10 mouse cellular contexts compared by ENCODE assay signal in the genomic region with DNA sequence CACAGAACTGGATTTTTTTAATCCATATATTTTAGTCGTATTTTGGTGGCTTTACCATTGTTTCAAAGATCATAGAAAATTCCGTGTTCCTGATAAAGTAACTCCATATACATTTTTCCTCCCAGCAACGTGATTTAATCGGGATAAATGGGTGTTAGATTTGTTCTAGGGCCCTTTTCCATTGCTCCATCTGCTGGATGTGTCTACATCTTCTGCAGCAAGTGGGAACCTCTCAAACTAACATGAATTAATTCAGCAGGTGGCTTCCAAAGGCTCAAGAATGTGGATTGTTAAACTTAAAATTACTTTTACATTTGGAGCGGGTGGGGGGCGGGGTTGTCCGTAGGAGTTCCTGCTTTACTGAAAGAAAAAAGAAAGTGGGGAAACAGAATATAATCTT.
DNase-seq lines count a peak whose midpoint lies in the region; ATAC-seq and TF ChIP-seq lines count a peak whose summit lies in the region.
"Had no signal": no experiment of that assay in that cellular context is flagged by ENCODE, and none has a peak within 500 bp of the region (broad histone marks: within the 10 kb centered on the region; RNA-seq: fewer than 3 reads in every experiment).

No protein-coding gene starts in this region.

- H3K27ac ChIP-seq in heart, postnatal 0 days (ENCODE audit: low read depth), result no peak overlapping the region
- no peak overlapping the region for H3K27ac ChIP-seq in embryonic facial prominence, embryonic 11.5 days (replicated peaks; ENCODE audit: low read depth, low read length)
- H3K27ac ChIP-seq in hindbrain, embryonic 14.5 days, result no peak overlapping the region
- H3K27ac ChIP-seq in midbrain, embryonic 15.5 days, result no peak overlapping the region
- H3K27ac ChIP-seq in kidney, adult 2 months (ENCODE audit: insufficient read depth, low read depth, low read length), result no peak overlapping the region

- no peak for DNase-seq in heart, postnatal 0 days (ENCODE audit: low spot score)
- no peak for DNase-seq in heart, adult 9 months (ENCODE audit: low spot score in 2 of 2)
- DNase-seq in embryonic facial prominence, embryonic 11.5 days (ENCODE audit: low spot score), result no peak
- DNase-seq in hindbrain, embryonic 14.5 days (ENCODE audit: low spot score), result no peak
- no peak for DNase-seq in thymus, postnatal 25 days
- no peak for DNase-seq in spleen, postnatal 10 days (ENCODE audit: low spot score in 2 of 2)
- no peak for DNase-seq in kidney, adult 2 months
- DNase-seq: adrenal gland, adult 2 months; spleen, adult 18-20 months had no signal

- no peaks in the 10 kb centered on the region for H3K4me1 ChIP-seq in heart, postnatal 0 days (ENCODE audit: control insufficient read depth, insufficient read depth)
- no peaks in the 10 kb centered on the region for H3K4me1 ChIP-seq in embryonic facial prominence, embryonic 11.5 days (ENCODE audit: control insufficient read depth, insufficient read depth, low read length)
- peaks cover 9% of the 10 kb centered on the region; the same call in 1 of the 2 replicates for H3K4me1 ChIP-seq in hindbrain, embryonic 14.5 days (replicated peaks; ENCODE audit: control insufficient read depth, insufficient read depth, low read length)
- peaks cover 14% of the 10 kb centered on the region for H3K4me1 ChIP-seq in midbrain, embryonic 15.5 days
- H3K4me1 ChIP-seq in kidney, adult 2 months (ENCODE audit: control insufficient read depth, insufficient read depth, low read length), result no peaks in the 10 kb centered on the region

- no peak for TF ChIP-seq POLR2A in kidney, adult 2 months (IDR thresholded peaks at IDR 0.05; ENCODE audit: low read depth, low read length)

- peak overlapping the region; percentile 58; the same call in 1 of the 2 replicates for H3K4me3 ChIP-seq in heart, postnatal 0 days (ENCODE audit: low read depth, low read length)
- no peak overlapping the region for H3K4me3 ChIP-seq in embryonic facial prominence, embryonic 11.5 days (ENCODE audit: low read depth, low read length)
- H3K4me3 ChIP-seq in hindbrain, embryonic 14.5 days (replicated peaks; ENCODE audit: low read length), result peak overlapping the region; percentile 72
- H3K4me3 ChIP-seq in midbrain, embryonic 15.5 days, result peak overlapping the region; percentile 70
- no peak overlapping the region for H3K4me3 ChIP-seq in kidney, adult 2 months (ENCODE audit: insufficient read depth, low read depth, low read length)

- no peaks in the 10 kb centered on the region for H3K9me3 ChIP-seq in heart, postnatal 0 days (replicated peaks; ENCODE audit: control insufficient read depth, low read length)
- no peaks in the 10 kb centered on the region for H3K9me3 ChIP-seq in embryonic facial prominence, embryonic 11.5 days (replicated peaks; ENCODE audit: control insufficient read depth, low read length)
- no peaks in the 10 kb centered on the region for H3K9me3 ChIP-seq in hindbrain, embryonic 14.5 days (ENCODE audit: control insufficient read depth, low read length)
- no peaks in the 10 kb centered on the region for H3K9me3 ChIP-seq in midbrain, embryonic 15.5 days

- WGBS in heart, postnatal 0 days, result 18% methylated on average over 7 of the region's 7 CpGs
- WGBS in embryonic facial prominence, embryonic 11.5 days, result 19% methylated on average over 7 of the region's 7 CpGs
- 17% methylated on average over 7 of the region's 7 CpGs for WGBS in hindbrain, embryonic 14.5 days
- 9% methylated on average over 7 of the region's 7 CpGs for WGBS in midbrain, embryonic 15.5 days
- WGBS in kidney, adult 2 months, result 18% methylated on average over 7 of the region's 7 CpGs

- H3K27me3 ChIP-seq in heart, postnatal 0 days (ENCODE audit: control insufficient read depth, insufficient read depth, low read length), result peaks cover 23% of the 10 kb centered on the region
- peaks cover 6% of the 10 kb centered on the region for H3K27me3 ChIP-seq in embryonic facial prominence, embryonic 11.5 days (ENCODE audit: control insufficient read depth, insufficient read depth, low read length)
- no peaks in the 10 kb centered on the region for H3K27me3 ChIP-seq in hindbrain, embryonic 14.5 days (ENCODE audit: control insufficient read depth, insufficient read depth, low read length)
- no peaks in the 10 kb centered on the region for H3K27me3 ChIP-seq in midbrain, embryonic 15.5 days (replicated peaks)
- H3K27me3 ChIP-seq in kidney, adult 2 months (replicated peaks; ENCODE audit: control insufficient read depth, insufficient read depth, low read length), result no peaks in the 10 kb centered on the region

- no peak overlapping the region for H3K9ac ChIP-seq in heart, postnatal 0 days (replicated peaks; ENCODE audit: low read depth, low read length)
- no peak overlapping the region for H3K9ac ChIP-seq in embryonic facial prominence, embryonic 11.5 days (replicated peaks; ENCODE audit: low read length)
- H3K9ac ChIP-seq in hindbrain, embryonic 14.5 days, result peak overlapping the region; percentile 74
- H3K9ac ChIP-seq in midbrain, embryonic 15.5 days, result peak overlapping the region; percentile 67; the same call in 1 of the 2 replicates

- no peak for TF ChIP-seq EP300 in heart, postnatal 0 days (IDR thresholded peaks at IDR 0.05; ENCODE audit: low read depth)

- H3K36me3 ChIP-seq in heart, postnatal 0 days (replicated peaks; ENCODE audit: control insufficient read depth, insufficient read depth, low read length), result no peaks in the 10 kb centered on the region
- H3K36me3 ChIP-seq in embryonic facial prominence, embryonic 11.5 days (replicated peaks; ENCODE audit: control insufficient read depth, insufficient read depth, low read depth, low read length), result no peaks in the 10 kb centered on the region
- no peaks in the 10 kb centered on the region for H3K36me3 ChIP-seq in hindbrain, embryonic 14.5 days (replicated peaks; ENCODE audit: control insufficient read depth, insufficient read depth)
- H3K36me3 ChIP-seq in midbrain, embryonic 15.5 days (replicated peaks), result no peaks in the 10 kb centered on the region
- no peaks in the 10 kb centered on the region for H3K36me3 ChIP-seq in kidney, adult 2 months (ENCODE audit: control insufficient read depth, insufficient read depth, low read length)

- H3K4me2 ChIP-seq in heart, postnatal 0 days (ENCODE audit: low read depth, low read length), result peak overlapping the region; percentile 95
- H3K4me2 ChIP-seq in embryonic facial prominence, embryonic 11.5 days (ENCODE audit: low read depth, low read length), result peak overlapping the region; percentile 99
- H3K4me2 ChIP-seq in hindbrain, embryonic 14.5 days (replicated peaks), result peak overlapping the region; percentile 91
- peak overlapping the region; percentile 88 for H3K4me2 ChIP-seq in midbrain, embryonic 15.5 days

- no peak for ATAC-seq in heart, postnatal 0 days (ENCODE audit: insufficient read depth, low read depth)
- no peak for ATAC-seq in embryonic facial prominence, embryonic 11.5 days (replicated peaks; ENCODE audit: insufficient number of reproducible peaks, low FRiP score, low TSS enrichment, low read depth)
- no peak for ATAC-seq in hindbrain, embryonic 14.5 days (ENCODE audit: low FRiP score)
- no peak for ATAC-seq in midbrain, embryonic 15.5 days (replicated peaks)

- no peak for TF ChIP-seq CTCF in heart, postnatal 0 days (IDR thresholded peaks at IDR 0.05; ENCODE audit: low read depth)
- no peak for TF ChIP-seq CTCF in kidney, adult 2 months (conservative IDR thresholded peaks at IDR 0.05; ENCODE audit: insufficient read depth, insufficient read length, low read depth, low read length)

Comparison
In these comparisons a context has a peak if more than half of its experiments do, and no peak if none do; other contexts are left out.
1. H3K4me3 ChIP-seq: peak in heart, postnatal 0 days (single experiment), hindbrain, embryonic 14.5 days (single experiment) and midbrain, embryonic 15.5 days (single experiment); none in embryonic facial prominence, embryonic 11.5 days (single experiment) and kidney, adult 2 months (single experiment).
2. H3K9ac ChIP-seq: peak in hindbrain, embryonic 14.5 days (single experiment) and midbrain, embryonic 15.5 days (single experiment); none in heart, postnatal 0 days (single experiment) and embryonic facial prominence, embryonic 11.5 days (single experiment).
3. Peak in every context shown above with its lines, with median percentiles within 50 percentile points of each other: H3K4me2 ChIP-seq.